Mouse (Mus musculus): ENCODE results near the gene Fbn1.
A peak's percentile ranks its signal among the peaks of the same experiment; 100 is the strongest.
"Not testable (repeated sequence)": the region's sequence is repeated elsewhere in the genome, so short reads cannot be mapped to it uniquely, and the experiment has no call there.

Gene Fbn1

GRCm38 (mm10) chr2:125290197-125290965 lies 217.4 kb downstream of the Fbn1 start:
- DNase-seq = no peak

GRCm38 (mm10) chr2:125285777-125286176 lies 222.0 kb downstream of the Fbn1 start:
- DNase-seq = no peak

DNA sequence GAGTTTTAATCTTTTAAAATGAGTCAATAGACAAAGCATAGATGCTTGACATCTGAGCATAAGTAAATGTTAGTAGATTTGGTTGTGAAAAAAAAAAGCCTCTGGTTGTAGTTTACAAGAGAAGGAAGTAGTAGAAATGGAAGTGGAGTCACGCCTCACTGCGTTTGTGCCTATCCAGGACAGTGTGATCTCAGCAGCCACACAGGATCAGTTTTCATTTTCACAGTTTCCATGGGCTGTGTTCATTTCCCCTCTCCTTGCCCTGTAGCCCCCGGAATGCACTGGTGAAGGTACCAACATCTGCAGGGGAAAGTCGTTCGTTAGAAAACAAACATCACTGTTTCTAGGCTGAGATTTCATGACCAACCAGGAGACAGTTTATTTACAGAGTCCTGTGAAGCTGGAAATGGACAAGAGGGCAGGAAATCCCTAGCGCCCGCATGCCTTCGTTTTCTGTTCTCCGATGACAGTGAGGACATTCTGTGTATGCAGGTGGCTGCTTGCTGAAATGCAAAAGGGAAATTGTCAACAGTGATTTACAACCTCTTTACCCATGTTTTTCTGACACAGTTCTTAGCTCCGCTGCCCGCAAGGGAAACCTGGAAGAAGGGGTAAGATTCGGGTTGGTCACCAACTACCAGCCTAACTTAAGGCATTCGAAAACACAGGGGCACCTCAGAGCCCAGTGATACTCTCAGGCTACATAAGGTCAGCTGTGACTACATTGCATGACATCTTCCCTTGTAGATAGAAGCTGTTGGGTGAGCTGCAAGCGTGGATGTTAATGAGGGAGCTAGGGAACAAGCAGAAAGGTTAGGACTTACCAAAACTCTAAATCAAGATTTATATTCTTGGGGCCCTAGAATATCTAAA lies 225.2 kb downstream of the Fbn1 start:
- no peak for DNase-seq

DNA sequence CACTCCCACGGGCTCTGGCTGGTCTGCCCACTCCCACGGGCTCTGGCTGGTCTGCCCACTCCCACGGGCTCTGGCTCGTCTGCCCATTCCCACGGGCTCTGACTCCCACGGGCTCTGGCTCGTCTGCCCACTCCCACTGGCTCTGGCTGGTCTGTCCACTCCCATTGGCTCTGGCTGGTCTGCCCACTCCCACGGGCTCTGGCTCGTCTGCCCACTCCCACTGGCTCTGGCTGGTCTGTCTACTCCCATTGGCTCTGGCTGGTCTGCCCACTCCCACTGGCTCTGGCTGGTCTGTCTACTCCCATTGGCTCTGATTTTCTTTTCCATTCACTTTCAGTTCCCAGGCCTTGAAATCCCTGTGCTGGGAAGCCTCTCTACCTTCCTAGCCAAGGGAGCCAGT lies 227.8 kb downstream of the Fbn1 start:
- DNase-seq = not testable (repeated sequence)

DNA sequence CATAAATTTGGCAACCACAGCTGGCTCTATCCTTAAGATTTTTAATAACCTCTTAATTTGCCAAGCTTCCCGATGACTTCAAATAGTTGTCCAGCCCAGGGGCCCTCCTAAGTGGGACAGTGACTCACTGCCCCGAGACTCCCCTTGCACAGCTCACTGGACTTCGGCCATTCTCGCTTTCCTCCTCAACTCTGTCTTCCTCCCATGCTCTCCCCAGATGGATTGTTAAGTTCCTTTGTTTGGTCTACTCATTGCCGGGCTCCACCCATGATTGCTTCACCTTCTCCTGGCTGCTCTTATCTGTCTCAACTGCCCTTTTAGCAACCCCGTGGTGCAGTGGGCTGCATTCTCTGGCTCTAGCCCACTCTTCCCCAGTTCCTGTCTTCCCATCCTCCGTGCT lies 229.3 kb downstream of the Fbn1 start:
- DNase-seq = peak; percentile 61 to 63

- DNase-seq = peak in 1 of 2 experiments; percentile 10
Measured at GRCm38 (mm10) chr2:125276692-125277091, 231.1 kb downstream of the Fbn1 start.

GRCm38 (mm10) chr2:125275617-125276016 lies 232.2 kb downstream of the Fbn1 start:
- DNase-seq = no peak

DNA sequence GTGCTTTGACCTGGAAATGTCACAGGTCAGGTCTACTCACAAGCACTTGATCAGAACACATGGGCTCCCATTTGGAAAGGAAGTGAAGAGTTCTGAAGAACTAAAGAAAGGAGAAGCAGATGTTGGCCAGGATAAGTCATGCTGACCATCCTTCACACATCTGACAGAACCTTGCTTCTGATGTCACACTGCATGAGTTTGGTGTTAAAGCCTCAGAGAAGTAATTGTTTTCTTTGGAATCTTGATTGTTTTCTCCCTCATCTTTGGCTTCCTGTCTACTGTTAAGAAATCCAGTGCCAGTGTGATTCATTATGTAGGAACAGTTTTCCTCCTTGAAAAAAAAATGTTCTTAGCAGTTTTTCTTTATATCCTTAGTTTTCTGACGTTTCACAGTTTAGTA lies 238.9 kb downstream of the Fbn1 start:
- DNase-seq = no peak

DNA sequence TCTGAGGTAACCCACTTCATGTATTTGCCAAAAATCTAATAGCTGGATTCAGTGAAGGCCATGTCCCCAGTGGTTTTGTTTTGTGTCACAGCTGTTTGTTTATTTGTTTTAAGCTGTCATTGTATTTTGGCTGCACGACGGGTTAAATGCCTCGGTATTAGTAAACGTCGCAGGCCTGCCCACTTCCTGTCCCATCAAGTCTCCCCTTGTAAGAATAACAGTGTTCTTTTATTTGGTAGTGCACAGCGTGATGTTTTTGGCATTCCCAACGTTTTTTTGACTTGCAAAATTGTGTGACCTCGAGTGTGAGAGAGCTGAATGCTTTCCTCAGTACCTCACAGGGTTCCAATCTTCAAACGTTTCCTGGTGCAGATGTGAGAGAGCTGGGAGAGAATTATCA lies 244.0 kb downstream of the Fbn1 start:
- no peak for DNase-seq

DNA sequence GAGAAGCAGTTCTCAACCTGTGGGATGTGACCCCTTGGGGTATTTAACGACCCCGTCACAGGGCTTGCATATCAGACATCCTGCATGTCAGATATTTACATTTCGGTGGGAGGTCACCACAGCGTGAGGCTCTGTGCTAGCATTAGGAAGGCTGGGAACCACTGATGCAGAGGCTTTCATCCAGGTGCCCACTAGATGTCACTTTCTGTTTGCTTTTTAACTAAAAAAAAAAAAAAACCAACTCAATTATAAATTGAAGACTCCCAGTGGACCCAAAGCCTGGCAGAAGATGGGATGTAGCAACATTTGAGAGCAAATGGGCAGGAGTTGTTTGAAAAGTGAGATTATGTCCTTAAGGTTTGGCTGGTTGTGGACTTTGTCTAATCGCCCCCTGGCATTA lies 244.7 kb downstream of the Fbn1 start:
- no peak for DNase-seq

GRCm38 (mm10) chr2:125260326-125260725 lies 247.5 kb downstream of the Fbn1 start:
- no peak for DNase-seq

DNA sequence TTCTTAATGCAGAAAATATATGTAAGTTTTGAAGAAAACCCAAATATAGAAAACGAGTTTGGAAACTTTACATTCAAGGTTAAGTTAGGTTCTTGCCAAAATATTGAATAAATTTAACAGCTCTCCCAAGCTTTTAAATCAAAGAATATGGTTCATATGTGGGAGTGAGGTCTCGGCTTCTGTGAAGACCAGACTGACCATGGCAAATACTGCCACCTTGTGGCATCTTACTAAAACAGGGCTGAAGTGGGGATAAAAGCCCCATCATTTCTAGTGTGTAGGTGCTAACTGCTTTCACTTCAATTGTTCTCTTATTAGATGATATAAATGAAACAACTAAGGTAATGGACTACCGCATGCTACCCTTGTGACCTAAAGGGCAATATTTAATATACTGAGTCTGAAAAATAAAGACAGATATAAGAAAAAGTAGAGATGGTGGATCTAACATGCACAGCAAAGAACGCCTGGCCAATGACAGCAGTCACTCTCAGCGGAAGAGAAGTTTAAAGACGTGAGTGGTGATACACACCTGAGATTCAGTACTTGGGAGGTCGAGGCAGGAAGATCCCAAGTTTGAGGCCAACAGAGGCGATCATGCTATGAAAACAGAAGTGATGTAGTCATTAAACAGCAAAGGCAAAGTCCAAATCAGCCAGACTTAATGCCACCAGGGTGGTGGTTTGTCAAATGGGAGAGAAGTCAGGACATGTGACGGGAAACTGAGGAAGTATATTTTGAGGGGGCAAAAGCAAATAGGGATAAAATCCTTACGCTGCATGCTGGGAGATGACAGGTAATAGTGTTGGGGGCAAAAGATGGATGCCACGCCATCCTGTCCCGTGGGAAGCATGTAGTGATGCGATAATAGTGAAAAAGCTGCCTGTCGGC lies 248.3 kb downstream of the Fbn1 start:
- DNase-seq = no peak

GRCm38 (mm10) chr2:125255886-125256285 lies 251.9 kb downstream of the Fbn1 start:
- DNase-seq = no peak

GRCm38 (mm10) chr2:125254630-125255029 lies 253.2 kb downstream of the Fbn1 start:
- no peak for DNase-seq

GRCm38 (mm10) chr2:125253699-125254098 lies 254.1 kb downstream of the Fbn1 start:
- no peak for DNase-seq

GRCm38 (mm10) chr2:125252275-125252674 lies 255.5 kb downstream of the Fbn1 start:
- peak; percentile 26 to 48 for DNase-seq

DNA sequence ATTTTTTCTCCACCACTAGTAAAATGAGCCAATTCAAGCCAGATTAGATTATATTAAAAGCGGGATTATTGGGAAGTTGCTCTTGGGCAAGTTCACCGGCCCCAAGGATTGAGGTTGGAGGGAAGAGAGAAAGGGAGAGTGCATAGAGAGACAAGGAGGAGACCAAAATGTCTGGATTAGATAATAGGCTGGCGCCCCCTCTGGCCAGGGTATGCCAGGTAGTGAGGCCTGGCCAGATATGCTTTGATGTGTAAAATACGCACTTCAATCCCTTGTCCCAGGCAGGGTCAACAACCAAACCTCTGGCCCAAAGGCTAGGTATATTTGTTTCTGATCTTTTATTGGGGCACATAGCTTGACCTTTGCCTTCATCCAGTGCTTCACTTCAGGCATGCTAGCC lies 256.0 kb downstream of the Fbn1 start:
- DNase-seq = no peak

Measured in lung, adult 18-20 months (tissue).